Mouse (Mus musculus): ENCODE measurements around the gene Jun. TPM values are rescaled to one million over a fixed set of nuclear protein-coding genes. Genes with fewer than 3 reads are reported as not detected.

The Jun gene
- polyA plus RNA-seq, 1 experiment from 2014 or later, result 53.6 TPM

DNA sequence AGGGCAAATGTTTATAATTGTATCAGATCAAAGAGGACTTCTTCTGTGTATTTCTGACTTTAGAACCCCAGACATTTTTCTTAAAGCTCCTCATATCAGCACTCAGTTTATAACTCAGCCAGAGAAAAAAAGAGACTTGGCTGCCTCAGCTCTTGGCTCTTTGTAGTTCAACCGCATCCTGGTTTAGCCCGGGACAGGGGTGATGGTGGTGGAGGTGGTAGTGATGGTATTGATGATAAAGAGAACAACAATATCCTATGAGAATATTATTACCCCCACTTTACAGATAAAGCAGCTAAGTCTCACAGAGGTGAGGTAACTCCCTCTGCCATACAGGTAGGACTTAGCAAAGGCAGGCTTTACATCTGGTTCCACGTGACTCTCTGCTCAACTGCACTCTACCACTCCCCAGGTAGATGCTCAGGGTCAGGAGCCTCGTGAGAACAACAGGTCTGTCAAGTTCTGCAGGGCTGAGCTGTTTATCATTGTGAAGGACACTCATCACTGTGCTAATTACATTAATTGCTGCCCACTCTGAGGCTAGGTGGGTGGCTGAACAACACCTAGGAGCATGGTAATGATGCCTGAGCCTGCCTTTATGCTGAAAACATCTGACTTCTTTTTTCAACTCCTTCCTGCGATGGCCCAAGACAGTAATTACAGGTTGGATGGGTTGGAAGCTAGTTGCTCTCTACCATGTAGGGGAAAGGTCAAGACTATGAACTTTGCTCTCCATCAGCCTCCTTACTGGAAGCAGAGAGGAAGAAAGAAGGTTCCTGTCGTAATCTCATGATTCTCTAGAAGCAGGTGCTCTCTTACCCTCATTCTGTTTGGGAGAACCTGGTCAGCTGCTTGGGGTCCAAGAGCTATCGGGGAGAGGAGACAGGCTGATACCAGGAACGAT lies 16.3 kb upstream of the Jun start:
- H3K27ac ChIP-seq (replicated peaks; ENCODE audit: low read depth, low read length), result no peak overlapping the region
- no peaks in the 10 kb centered on the region for H3K9me3 ChIP-seq (ENCODE audit: control insufficient read depth, low read length)
- peaks cover 4% of the 10 kb centered on the region; the same call in 1 of the 2 replicates for H3K4me1 ChIP-seq (ENCODE audit: control insufficient read depth, insufficient read depth, low read length)
- H3K9ac ChIP-seq (ENCODE audit: low read depth, low read length), result no peak overlapping the region
- H3K27me3 ChIP-seq (replicated peaks; ENCODE audit: control insufficient read depth, insufficient read depth, low read length), result no peaks in the 10 kb centered on the region
- WGBS, result 78% methylated on average over 8 of the region's 8 CpGs
- no peak overlapping the region for H3K4me2 ChIP-seq (ENCODE audit: low read depth, low read length)
- H3K36me3 ChIP-seq (ENCODE audit: control insufficient read depth, insufficient read depth, low read length), result no peaks in the 10 kb centered on the region
- H3K4me3 ChIP-seq (ENCODE audit: low read depth, low read length), result no peak overlapping the region
- no peak for DNase-seq (ENCODE audit: low spot score)
- no peak for ATAC-seq (ENCODE audit: low read depth)

DNA sequence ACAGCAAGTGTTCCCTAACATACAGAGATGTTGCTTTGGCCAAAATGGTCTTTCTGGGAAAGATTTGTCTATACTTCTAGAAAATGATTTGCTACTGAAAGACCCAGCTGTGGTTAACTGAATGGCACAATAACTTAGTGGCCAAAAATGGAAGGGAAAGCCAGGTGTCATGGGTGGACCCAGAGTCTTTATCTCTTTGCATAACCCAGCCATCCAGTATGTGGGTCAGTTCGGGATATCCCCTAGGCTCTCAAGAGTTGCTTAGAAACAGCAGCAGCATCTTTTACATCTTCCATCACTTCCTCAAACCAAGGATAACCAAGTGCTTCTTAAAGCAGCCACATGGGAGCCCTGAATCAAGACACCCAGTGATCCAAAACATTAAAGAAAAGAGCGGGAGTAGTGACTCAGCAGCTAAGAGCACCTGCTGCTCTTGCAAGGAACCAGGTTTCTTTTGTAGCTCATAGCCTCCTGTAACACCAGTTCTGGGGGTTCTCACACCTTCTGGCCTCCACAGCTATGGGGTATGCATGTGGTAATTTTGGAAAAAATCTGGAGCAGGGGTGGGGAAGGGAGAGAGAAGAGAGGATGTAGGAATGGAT lies 11.7 kb upstream of the Jun start:
- 88% methylated on average over 2 of the region's 2 CpGs for WGBS

DNA sequence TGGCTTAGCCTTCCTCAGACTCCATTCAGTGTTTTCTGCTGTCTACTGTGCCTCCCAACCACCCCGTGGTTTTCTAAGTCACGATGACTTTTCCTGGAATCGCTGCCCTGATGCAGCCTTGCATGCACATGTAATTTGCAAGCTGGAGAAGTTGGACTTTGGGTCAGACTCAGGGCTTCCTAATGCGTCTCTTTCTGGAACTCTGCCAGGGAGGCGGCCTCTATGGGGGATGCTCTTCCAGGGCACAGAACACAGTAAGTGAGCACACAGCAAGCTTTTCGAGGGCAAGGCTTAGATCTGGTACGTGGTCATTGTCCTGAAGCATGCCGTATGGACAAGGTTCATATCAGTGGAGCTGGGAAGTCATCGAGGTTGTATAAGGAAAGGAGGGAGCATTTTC lies 10.9 kb upstream of the Jun start:
- Histone ChIP-seq H3K27me3 (replicated peaks; ENCODE audit: control insufficient read depth, insufficient read depth, low read length) (no peaks in the 10 kb centered on the region), H3K9me3 (ENCODE audit: control insufficient read depth, low read length) (no peaks in the 10 kb centered on the region), H3K36me3 (ENCODE audit: control insufficient read depth, insufficient read depth, low read length) (no peaks in the 10 kb centered on the region), H3K4me1 (ENCODE audit: control insufficient read depth, insufficient read depth, low read length) (no peaks in the 10 kb centered on the region), H3K9ac (ENCODE audit: low read depth, low read length) (no peak overlapping the region), H3K4me3 (ENCODE audit: low read depth, low read length) (no peak overlapping the region), H3K27ac (replicated peaks; ENCODE audit: low read depth, low read length) (no peak overlapping the region), H3K4me2 (ENCODE audit: low read depth, low read length) (no peak overlapping the region)
- ATAC-seq (ENCODE audit: low read depth) (peak; percentile 30; the same call in 1 of the 2 replicates), DNase-seq (ENCODE audit: low spot score) (peak; percentile 40)
- 67% methylated on average over 9 of the region's 9 CpGs for WGBS

More for the DNA sequence above, 11.7 kb upstream of the Jun start:
- Histone ChIP-seq H3K36me3 (ENCODE audit: control insufficient read depth, insufficient read depth, low read length) (no peaks in the 10 kb centered on the region), H3K27me3 (replicated peaks; ENCODE audit: control insufficient read depth, insufficient read depth, low read length) (no peaks in the 10 kb centered on the region), H3K4me2 (ENCODE audit: low read depth, low read length) (no peak overlapping the region), H3K27ac (replicated peaks; ENCODE audit: low read depth, low read length) (no peak overlapping the region), H3K9ac (ENCODE audit: low read depth, low read length) (no peak overlapping the region), H3K4me3 (ENCODE audit: low read depth, low read length) (no peak overlapping the region), H3K9me3 (ENCODE audit: control insufficient read depth, low read length) (no peaks in the 10 kb centered on the region), H3K4me1 (ENCODE audit: control insufficient read depth, insufficient read depth, low read length) (no peaks in the 10 kb centered on the region)
- no peak for DNase-seq (ENCODE audit: low spot score)
- ATAC-seq (ENCODE audit: low read depth), result no peak

DNA sequence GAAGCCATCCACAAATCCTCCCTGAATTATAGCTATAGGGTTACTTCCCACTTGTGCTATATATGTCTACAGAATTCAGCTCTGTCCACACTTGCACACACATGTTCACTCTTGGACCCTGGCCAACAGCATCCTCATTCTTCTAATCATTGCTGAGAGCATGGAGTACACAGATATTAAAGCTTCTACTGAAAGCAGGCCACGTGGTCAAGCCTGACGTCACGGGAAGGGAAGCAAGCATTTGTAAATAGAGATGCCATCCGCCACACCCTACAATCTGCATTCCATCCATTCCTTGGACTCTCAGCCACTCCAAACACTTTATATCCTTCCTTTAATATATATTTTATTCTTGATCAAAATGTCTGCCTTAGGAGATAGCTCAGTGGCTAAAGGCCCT lies 5.2 kb upstream of the Jun start:
- ATAC-seq (ENCODE audit: low read depth) (no peak), DNase-seq (ENCODE audit: low spot score) (peak; percentile 44)
- H3K27ac ChIP-seq (replicated peaks; ENCODE audit: low read depth, low read length), result no peak overlapping the region
- H3K4me1 ChIP-seq (ENCODE audit: control insufficient read depth, insufficient read depth, low read length), result peaks cover 7% of the 10 kb centered on the region; the same call in 1 of the 2 replicates
- H3K27me3 ChIP-seq (replicated peaks; ENCODE audit: control insufficient read depth, insufficient read depth, low read length), result no peaks in the 10 kb centered on the region
- no peak overlapping the region for H3K4me2 ChIP-seq (ENCODE audit: low read depth, low read length)
- 65% methylated on average over 4 of the region's 4 CpGs for WGBS
- no peak overlapping the region for H3K4me3 ChIP-seq (ENCODE audit: low read depth, low read length)
- no peaks in the 10 kb centered on the region for H3K36me3 ChIP-seq (ENCODE audit: control insufficient read depth, insufficient read depth, low read length)
- no peak overlapping the region for H3K9ac ChIP-seq (ENCODE audit: low read depth, low read length)
- no peaks in the 10 kb centered on the region for H3K9me3 ChIP-seq (ENCODE audit: control insufficient read depth, low read length)

DNA sequence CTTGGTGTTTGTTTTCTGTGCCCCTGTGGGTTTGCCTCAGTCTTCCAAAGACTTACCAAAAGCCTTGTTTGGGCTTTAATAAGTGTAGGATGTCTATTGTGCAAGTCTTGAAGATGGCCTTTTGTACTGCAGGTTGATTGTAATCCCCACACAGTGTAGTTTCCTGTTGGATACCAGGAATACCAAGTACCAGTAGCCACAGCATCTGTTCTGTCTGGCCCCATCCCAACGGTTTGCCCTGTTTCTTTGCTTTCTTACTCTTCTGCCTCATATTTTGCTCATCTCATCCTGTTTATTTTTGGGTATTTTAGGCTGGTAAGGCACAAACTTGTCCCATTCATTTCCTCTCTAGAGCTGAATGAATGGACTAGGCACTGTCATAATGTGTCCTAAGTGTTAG lies 3.3 kb upstream of the Jun start:
- DNase-seq (ENCODE audit: low spot score), result no peak
- ATAC-seq (ENCODE audit: low read depth), result no peak
- H3K9ac ChIP-seq (ENCODE audit: low read depth, low read length), result no peak overlapping the region
- peaks cover 7% of the 10 kb centered on the region; the same call in 1 of the 2 replicates for H3K4me1 ChIP-seq (ENCODE audit: control insufficient read depth, insufficient read depth, low read length)
- no peaks in the 10 kb centered on the region for H3K36me3 ChIP-seq (ENCODE audit: control insufficient read depth, insufficient read depth, low read length)
- no peak overlapping the region for H3K27ac ChIP-seq (replicated peaks; ENCODE audit: low read depth, low read length)
- no peak overlapping the region for H3K4me3 ChIP-seq (ENCODE audit: low read depth, low read length)
- H3K27me3 ChIP-seq (replicated peaks; ENCODE audit: control insufficient read depth, insufficient read depth, low read length), result no peaks in the 10 kb centered on the region
- WGBS, result 36% methylated on average over 1 of the region's 1 CpGs
- no peaks in the 10 kb centered on the region for H3K9me3 ChIP-seq (ENCODE audit: control insufficient read depth, low read length)
- no peak overlapping the region for H3K4me2 ChIP-seq (ENCODE audit: low read depth, low read length)

DNA sequence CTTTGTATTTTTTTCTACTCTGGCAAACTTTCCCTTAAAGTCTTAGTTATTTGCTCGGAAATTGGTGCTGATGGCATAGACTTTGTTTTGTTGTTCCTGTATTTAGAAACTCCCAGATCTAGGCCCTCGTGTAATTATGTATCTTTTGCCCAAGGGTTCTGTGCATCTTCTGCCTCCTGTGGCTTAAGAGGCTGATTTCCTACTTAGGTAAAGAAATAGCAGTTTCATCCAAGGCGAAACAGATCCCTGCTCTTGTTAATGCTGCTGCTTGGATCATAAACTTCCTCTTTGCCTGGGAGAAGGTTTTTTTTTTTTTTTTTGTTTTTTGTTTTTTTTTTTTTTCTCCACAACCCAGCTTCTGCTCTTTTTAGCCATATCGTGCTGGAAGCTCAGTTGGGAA lies 2.3 kb upstream of the Jun start:
- Histone ChIP-seq H3K36me3 (ENCODE audit: control insufficient read depth, insufficient read depth, low read length) (no peaks in the 10 kb centered on the region), H3K4me3 (ENCODE audit: low read depth, low read length) (no peak overlapping the region), H3K4me1 (ENCODE audit: control insufficient read depth, insufficient read depth, low read length) (peaks cover 7% of the 10 kb centered on the region), H3K9me3 (ENCODE audit: control insufficient read depth, low read length) (no peaks in the 10 kb centered on the region), H3K4me2 (ENCODE audit: low read depth, low read length) (peak overlapping the region; percentile 81), H3K9ac (ENCODE audit: low read depth, low read length) (no peak overlapping the region), H3K27ac (replicated peaks; ENCODE audit: low read depth, low read length) (0 out of 2 replicates have a peak overlapping the region, but pooled peaks have one; percentile 18), H3K27me3 (replicated peaks; ENCODE audit: control insufficient read depth, insufficient read depth, low read length) (no peaks in the 10 kb centered on the region)
- no peak for ATAC-seq (ENCODE audit: low read depth)
- no peak for DNase-seq (ENCODE audit: low spot score)
- WGBS, result 34% methylated on average over 4 of the region's 4 CpGs

DNA sequence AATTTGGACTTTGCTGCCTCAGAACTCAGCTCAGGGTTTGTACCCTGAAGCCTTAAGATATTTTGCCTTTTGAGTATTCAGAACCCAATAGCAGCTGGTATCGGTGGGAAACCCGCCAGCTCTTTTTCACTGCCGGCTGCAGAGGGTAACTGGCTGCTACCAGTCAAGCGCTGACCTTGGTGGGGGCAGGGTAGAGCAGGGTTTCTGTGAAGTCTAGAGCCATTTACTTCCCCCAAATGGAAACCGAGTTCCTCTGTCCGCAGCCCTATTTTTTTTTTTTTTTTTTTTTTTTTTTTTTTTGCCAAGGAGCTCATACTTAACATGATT lies 1.7 kb upstream of the Jun start:
- 1% methylated on average over 6 of the region's 6 CpGs for WGBS
- H3K4me3 ChIP-seq (ENCODE audit: low read depth, low read length), result peak overlapping the region; percentile 80
- H3K27ac ChIP-seq (replicated peaks; ENCODE audit: low read depth, low read length), result peak overlapping the region; percentile 99
- peaks cover 11% of the 10 kb centered on the region for H3K4me1 ChIP-seq (ENCODE audit: control insufficient read depth, insufficient read depth, low read length)
- H3K9me3 ChIP-seq (ENCODE audit: control insufficient read depth, low read length), result no peaks in the 10 kb centered on the region
- peak overlapping the region; percentile 89 for H3K9ac ChIP-seq (ENCODE audit: low read depth, low read length)
- H3K27me3 ChIP-seq (replicated peaks; ENCODE audit: control insufficient read depth, insufficient read depth, low read length), result no peaks in the 10 kb centered on the region
- ATAC-seq (ENCODE audit: low read depth) (no peak), DNase-seq (ENCODE audit: low spot score) (peak; percentile 84)
- no peaks in the 10 kb centered on the region for H3K36me3 ChIP-seq (ENCODE audit: control insufficient read depth, insufficient read depth, low read length)
- H3K4me2 ChIP-seq (ENCODE audit: low read depth, low read length), result peak overlapping the region; percentile 81

DNA sequence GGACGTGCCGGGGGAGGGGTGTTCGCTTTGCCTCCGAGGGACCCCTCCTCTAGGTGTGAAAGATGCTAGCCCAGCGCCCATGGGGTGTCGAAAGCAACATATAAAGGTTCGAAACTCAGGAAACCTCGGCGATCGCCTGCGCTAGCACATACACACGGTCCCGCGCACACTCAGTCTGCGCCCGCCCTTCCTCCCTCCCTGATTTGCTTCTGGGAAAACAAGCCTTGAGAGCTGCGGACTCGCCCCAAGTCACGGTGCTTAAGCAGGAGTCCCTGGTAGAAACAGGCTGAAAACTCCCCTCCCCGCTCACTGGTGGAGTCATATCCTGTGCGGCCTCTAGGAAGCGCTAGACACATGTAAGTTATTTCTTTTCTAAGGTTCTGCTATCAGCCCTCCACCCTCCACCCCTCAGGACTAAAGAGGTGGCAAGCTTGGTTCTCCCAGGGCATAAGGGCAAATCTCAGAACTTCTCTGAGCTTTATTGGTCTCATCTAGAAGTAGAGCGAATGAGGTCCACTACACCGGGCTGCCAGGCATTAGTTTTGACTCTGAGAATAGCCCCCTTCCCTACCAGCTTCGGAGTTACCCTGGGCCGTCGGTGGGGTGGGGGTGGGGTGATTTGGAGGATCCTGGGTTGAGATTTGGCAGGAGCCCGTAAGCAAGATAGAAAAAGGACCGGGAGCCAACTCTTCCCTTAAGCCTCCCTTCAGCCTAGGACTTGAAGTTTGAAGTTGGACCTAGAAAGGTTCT lies 1.2 kb upstream of the Jun start:
- H3K4me3 ChIP-seq (ENCODE audit: low read depth, low read length), result peak overlapping the region; percentile 80
- H3K9ac ChIP-seq (ENCODE audit: low read depth, low read length), result peak overlapping the region; percentile 89
- H3K4me2 ChIP-seq (ENCODE audit: low read depth, low read length), result peak overlapping the region; percentile 81
- WGBS, result 0% methylated on average over 27 of the region's 29 CpGs
- peaks cover 11% of the 10 kb centered on the region for H3K4me1 ChIP-seq (ENCODE audit: control insufficient read depth, insufficient read depth, low read length)
- ATAC-seq (ENCODE audit: low read depth), result peak; percentile 59
- no peaks in the 10 kb centered on the region for H3K9me3 ChIP-seq (ENCODE audit: control insufficient read depth, low read length)
- no peaks in the 10 kb centered on the region for H3K27me3 ChIP-seq (replicated peaks; ENCODE audit: control insufficient read depth, insufficient read depth, low read length)
- no peaks in the 10 kb centered on the region for H3K36me3 ChIP-seq (ENCODE audit: control insufficient read depth, insufficient read depth, low read length)
- DNase-seq (ENCODE audit: low spot score), result peak; percentile 98
- H3K27ac ChIP-seq (replicated peaks; ENCODE audit: low read depth, low read length), result peak overlapping the region; percentile 99

All from embryonic facial prominence, embryonic 14.5 days (tissue).